Mouse (Mus musculus) T-cell, adult 2 months (primary cell): ENCODE measurements at regions not wholly inside any gene's neighbourhood (a gene's known extent, or its start where the extent isn't known, plus 50 kb on each side); places are given as distances from the start of the nearest gene placed in this dataset.

Source experiments
- DNase-seq: peaks from one replicate; pipeline ENCODE4 v3.0.0; 2022; ENCODE audit warnings: low spot score

DNA sequence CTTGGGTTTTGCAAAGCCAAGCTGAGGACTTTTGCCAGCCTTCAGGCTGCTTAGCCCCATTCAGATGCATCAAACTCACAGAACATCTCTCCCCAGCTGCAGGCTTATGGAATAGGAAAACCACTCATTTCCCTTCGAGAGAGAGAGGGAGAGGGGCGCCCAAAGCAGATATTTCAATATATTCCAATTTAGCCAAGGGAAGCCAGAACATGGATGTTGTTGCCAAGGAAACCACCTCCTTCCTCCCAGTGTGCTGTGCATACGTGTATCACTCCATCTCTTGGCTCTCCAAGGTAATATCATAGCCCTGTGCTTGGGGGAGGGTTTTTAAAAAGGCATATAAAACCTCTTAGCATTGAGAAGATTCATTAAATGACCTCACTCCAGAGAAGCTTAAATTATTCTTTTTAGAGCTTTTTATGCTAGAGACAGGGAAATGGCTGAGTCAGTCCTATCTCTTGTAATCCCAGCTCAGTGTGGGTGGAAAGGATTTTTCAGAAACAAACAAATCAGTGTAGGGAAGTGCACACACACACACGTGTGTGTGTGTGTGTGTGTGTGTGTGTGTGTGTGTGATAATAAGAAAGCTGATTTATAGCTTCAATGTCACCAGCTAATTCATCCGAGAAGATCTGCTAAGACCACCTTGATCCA is 245.1 kb downstream of the Rps24 start:
- no peak for DNase-seq

DNA sequence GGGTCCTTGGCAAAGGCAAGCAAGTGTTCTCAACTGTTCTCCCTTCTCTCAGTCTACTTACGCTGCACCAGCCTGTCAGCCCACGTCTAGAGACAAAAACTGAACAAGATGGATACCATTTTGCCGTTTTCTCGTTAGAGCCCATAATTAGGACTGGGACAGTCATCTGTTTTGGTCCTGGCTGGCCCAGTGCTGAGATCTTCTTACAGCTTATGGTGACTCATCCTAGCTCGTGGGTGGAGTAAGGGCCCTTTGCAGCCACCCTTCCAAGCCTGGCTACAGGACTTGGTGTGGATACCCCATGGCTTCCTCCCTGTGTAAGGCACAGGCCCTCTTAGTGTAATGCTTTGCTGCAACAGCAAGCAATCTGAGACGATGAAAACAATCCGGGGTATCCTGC is 246.4 kb downstream of the Rps24 start:
- DNase-seq, result no peak

DNA sequence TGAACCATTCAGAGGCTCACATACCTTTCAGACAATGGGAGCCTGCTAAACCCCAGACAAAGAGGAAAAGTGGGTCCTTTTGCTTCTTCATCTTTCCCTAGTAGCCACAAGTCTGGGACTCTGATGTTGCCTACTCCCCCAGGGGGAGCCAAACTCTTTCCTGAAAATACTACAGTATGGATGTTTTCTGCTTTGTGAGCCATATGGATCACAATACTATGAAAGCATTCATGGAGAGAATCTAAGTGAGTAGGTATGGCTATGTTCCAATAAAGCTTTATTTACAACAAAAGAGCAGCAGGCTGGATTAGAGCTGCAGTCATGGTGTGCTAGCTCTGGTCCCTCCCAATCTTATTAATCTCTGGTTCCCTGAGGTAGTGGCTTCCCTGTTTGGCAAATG is 251.9 kb downstream of the Rps24 start:
- no peak for DNase-seq

- no peak for DNase-seq
These were observed 257.5 kb downstream of the Rps24 start for GRCm38 (mm10) chr14:24744451-24744850.

- DNase-seq, result no peak
These were observed 258.8 kb downstream of the Rps24 start for GRCm38 (mm10) chr14:24745730-24746129.

GRCm38 (mm10) chr14:24747471-24747795 is 260.5 kb downstream of the Rps24 start:
- DNase-seq, result no peak

GRCm38 (mm10) chr14:24747796-24748496 is 261.0 kb downstream of the Rps24 start:
- DNase-seq, result no peak

DNA sequence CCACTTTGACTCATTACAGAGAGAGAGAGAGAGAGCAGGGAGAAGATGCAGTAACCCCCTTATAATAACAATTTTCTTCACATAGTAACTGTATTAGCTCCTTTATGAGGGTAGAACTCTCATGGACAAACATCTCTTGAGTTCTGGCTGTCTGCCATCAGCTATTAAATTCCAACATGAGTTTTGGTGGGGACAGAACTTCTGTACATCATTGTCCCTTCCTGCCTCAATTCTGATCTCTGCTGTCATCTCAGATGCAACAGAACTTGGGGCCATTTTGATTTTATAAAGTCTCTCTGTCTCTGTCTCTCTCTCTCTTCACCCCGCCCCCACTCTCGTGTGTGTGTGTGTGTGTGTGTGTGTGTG is 261.6 kb downstream of the Rps24 start:
- DNase-seq, result no peak

DNA sequence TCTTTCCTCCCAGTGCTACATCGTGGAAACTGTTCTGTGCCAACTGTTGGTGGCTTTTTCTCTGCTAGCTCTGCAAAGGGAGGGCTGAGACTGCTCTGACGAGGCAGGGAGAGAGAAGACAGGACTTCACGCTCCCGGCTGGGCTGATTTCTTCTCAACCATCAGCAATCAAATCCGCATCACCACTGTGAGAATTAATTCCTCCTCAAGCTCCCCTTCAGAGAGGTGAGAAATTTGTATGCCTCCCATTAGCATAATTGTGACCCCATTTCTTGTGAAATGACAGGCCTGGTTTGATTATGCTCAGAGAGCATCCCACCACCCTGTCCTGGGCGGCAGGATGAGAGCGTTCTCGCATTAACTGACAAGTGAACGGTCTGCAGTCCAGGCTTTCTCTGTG is 262.4 kb downstream of the Rps24 start:
- DNase-seq, result no peak

DNA sequence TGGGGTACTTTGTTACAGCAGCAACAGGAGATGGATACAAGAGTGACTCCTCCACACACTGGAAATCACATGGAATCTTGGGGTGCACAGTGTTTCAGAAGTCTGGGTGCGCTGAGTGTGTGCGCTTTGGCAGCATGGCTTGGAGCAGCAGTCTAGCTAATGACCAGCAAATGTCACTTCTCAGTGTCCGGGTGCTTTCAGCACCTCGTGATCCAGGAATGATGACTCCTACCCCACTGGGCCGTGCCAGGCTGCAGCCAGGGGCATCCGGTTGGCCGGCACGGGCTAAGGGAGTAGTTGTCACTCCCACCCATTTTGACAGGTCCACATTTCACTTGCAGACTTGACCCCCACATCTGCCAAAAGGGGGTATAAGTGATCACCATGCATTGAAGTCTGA is 264.3 kb downstream of the Rps24 start:
- DNase-seq, result no peak

DNA sequence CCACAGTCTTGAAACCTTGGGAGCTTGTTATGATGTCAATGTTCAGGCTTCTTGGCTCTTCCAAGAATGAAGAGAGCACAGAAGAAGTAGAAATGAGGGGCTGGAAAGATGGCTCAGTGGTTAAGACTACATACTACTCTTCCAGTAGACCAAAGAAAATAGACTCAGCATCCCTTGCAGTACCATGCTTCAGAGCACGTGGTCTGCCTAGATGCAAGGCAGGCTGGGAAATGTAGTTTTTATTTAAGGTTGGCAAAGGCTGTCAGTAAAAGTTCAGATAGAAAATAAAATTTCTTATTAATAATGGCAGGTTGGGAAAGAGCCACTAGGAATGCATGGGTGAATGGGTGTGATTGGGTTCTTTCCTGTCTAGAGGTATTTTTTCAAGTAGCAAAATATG is 267.8 kb downstream of the Rps24 start:
- no peak for DNase-seq

- DNase-seq, result no peak
These were observed 268.6 kb downstream of the Rps24 start for GRCm38 (mm10) chr14:24755426-24756117.

GRCm38 (mm10) chr14:24757302-24757701 is 270.4 kb downstream of the Rps24 start:
- no peak for DNase-seq

- no peak for DNase-seq
These were observed 270.9 kb downstream of the Rps24 start for GRCm38 (mm10) chr14:24757843-24758242.

GRCm38 (mm10) chr14:24760926-24761325 is 274.0 kb downstream of the Rps24 start:
- DNase-seq, result no peak

GRCm38 (mm10) chr14:24762468-24763274 is 275.7 kb downstream of the Rps24 start:
- DNase-seq, result no peak

- no peak for DNase-seq
These were observed 276.4 kb downstream of the Rps24 start for GRCm38 (mm10) chr14:24763275-24763812.

- DNase-seq, result no peak
These were observed 276.9 kb downstream of the Rps24 start for GRCm38 (mm10) chr14:24763845-24764244.

- DNase-seq, result no peak
These were observed 279.3 kb downstream of the Rps24 start for GRCm38 (mm10) chr14:24766260-24766659.

GRCm38 (mm10) chr14:24766690-24767089 is 279.8 kb downstream of the Rps24 start:
- no peak for DNase-seq

DNA sequence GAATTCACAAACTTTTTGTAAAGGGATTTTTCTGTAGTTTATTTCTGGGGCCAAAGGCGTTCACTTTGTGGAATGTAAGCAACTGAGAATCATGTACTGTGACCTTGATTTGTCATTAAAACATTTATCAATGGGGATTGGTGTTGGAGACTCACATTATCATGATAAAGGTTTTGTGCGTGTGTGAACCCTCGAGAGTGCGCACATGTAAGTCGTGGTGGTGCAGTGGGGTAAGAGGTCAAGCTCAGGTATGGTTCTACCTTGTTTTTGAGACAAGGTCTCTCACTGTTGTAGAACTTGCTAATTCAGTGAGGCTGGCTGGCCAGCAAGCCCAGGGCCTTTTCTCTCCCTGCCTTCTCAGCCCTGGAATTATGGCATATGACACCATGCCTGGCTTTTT is 280.4 kb downstream of the Rps24 start:
- DNase-seq, result no peak

GRCm38 (mm10) chr14:24767964-24768363 is 281.0 kb downstream of the Rps24 start:
- no peak for DNase-seq
